Mouse (Mus musculus): Measurements from ENCODE around the gene Pdzd2.

- TF ChIP-seq CTCF (IDR thresholded peaks at IDR 0.05) = no peak
- TF ChIP-seq EP300 (IDR thresholded peaks at IDR 0.05) = no peak
These were observed 124.5 kb downstream of the Pdzd2 start for GRCm38 (mm10) chr15:12614944-12615878.
